Mouse (Mus musculus) brain, embryonic 14.5 days (tissue): ENCODE data around the gene Pth2. TPM values are rescaled to one million over a fixed set of nuclear protein-coding genes. Genes with fewer than 3 reads are reported as not detected.

Experiments used
- DNase-seq: peaks from one replicate; pipeline ENCODE4 v3.0.0-alpha.2; 2011; ENCODE audit warnings: low read depth
- CTCF ChIP-seq: fragments of 200-500 bp; IDR thresholded peaks from 2 replicates; pipeline ENCODE4 v1.5.1; 2012; ENCODE audit warnings: inconsistent platforms, mild to moderate bottlenecking, moderate library complexity, borderline replicate concordance; ENCODE audit not compliant: insufficient read depth, insufficient read length; ENCODE audit errors: extremely low read depth
- POLR2A ChIP-seq: fragments of 200-500 bp; IDR thresholded peaks from 2 replicates; pipeline ENCODE4 v1.6.1; 2012; ENCODE audit warnings: mild to moderate bottlenecking, inconsistent platforms, borderline replicate concordance; ENCODE audit not compliant: poor library complexity, insufficient read depth, insufficient read length, severe bottlenecking; ENCODE audit errors: extremely low read depth
- polyA plus RNA-seq: library from polyadenylated mRNA; depleted of rRNA; stranded (reverse); fragments of >200 nt; gene quantifications from 2 replicates; pipeline ENCODE4 v1.2.3, GENCODE M21; 2012

Gene Pth2
- polyA plus RNA-seq, 1 experiment = 0.30 TPM

GRCm38 (mm10) chr7:45196176-45196535 is 15.4 kb downstream of the Pth2 start:
- no peak for DNase-seq
- TF ChIP-seq POLR2A = no peak
- no peak for TF ChIP-seq CTCF

- DNase-seq = no peak
- TF ChIP-seq POLR2A (no peak), CTCF (no peak)
Observed at GRCm38 (mm10) chr7:45196994-45197393, 16.2 kb downstream of the Pth2 start.

- TF ChIP-seq POLR2A = no peak
- peak; percentile 95 for TF ChIP-seq CTCF
- peak; percentile 91 for DNase-seq
Observed at GRCm38 (mm10) chr7:45198435-45198834, 17.6 kb downstream of the Pth2 start.

GRCm38 (mm10) chr7:45198961-45199360 is 18.2 kb downstream of the Pth2 start:
- DNase-seq = no peak
- TF ChIP-seq CTCF (no peak), POLR2A (no peak)

GRCm38 (mm10) chr7:45202654-45203053 is 21.9 kb downstream of the Pth2 start:
- no peak for TF ChIP-seq CTCF
- TF ChIP-seq POLR2A = no peak
- no peak for DNase-seq

- DNase-seq = peak; percentile 100
- TF ChIP-seq POLR2A (peak; percentile 51; the same call in 1 of the 2 replicates), CTCF (no peak)
Observed at GRCm38 (mm10) chr7:45204380-45205143, 23.8 kb downstream of the Pth2 start, which contains the start of gene Ccdc155. Ccdc155 (minus strand) TSS chr7:45204892.

GRCm38 (mm10) chr7:45208260-45208659 is 27.5 kb downstream of the Pth2 start:
- no peak for DNase-seq
- TF ChIP-seq POLR2A = no peak
- TF ChIP-seq CTCF = peak; percentile 26; the same call in 1 of the 2 replicates

GRCm38 (mm10) chr7:45211070-45211469 is 30.3 kb downstream of the Pth2 start:
- DNase-seq = no peak
- TF ChIP-seq CTCF = no peak
- no peak for TF ChIP-seq POLR2A

GRCm38 (mm10) chr7:45211851-45212251 is 31.1 kb downstream of the Pth2 start, which contains the start of gene Dkkl1:
Dkkl1 (minus strand) TSS chr7:45212147.
- TF ChIP-seq POLR2A = no peak
- no peak for TF ChIP-seq CTCF
- no peak for DNase-seq

- DNase-seq = no peak
- TF ChIP-seq POLR2A (no peak), CTCF (no peak)
Observed at GRCm38 (mm10) chr7:45212356-45212755, 31.6 kb downstream of the Pth2 start.

- no peak for DNase-seq
- no peak for TF ChIP-seq CTCF
- TF ChIP-seq POLR2A = no peak
Observed at GRCm38 (mm10) chr7:45213708-45214107, 32.9 kb downstream of the Pth2 start.

GRCm38 (mm10) chr7:45215673-45216441 is 35.1 kb downstream of the Pth2 start, which contains the start of gene Tead2:
Tead2 (plus strand) TSS chr7:45215753.
- TF ChIP-seq CTCF (no peak), POLR2A (peak; percentile 60; the same call in 1 of the 2 replicates)
- peak; percentile 71 for DNase-seq
